Mouse (Mus musculus) lung, postnatal 25 days (tissue): ENCODE data around the gene Cntn5.

Experiments
- DNase-seq: peaks from one replicate; pipeline ENCODE4 v3.0.0; 2022; ENCODE audit warnings: low spot score

The Cntn5 gene

DNA sequence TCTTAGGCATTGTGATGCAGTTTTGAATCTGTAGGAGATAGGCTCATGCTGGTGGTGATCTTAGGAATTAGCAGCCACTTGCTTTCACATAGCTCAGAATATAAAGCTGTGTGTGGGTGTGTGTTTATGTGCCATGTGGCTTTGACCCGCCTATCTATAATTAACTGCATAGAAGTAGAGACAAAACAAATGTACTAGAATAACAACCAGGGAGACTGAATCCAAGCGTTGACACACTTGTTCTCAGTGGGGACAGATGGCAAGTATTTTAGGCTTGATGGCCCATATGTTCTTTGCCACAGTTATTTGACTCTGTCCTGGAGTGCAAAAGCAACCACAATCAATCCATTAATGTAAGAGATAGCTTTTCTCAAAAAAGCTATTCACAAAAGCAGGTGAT is 678.6 kb downstream of the Cntn5 start:
- no peak for DNase-seq

DNA sequence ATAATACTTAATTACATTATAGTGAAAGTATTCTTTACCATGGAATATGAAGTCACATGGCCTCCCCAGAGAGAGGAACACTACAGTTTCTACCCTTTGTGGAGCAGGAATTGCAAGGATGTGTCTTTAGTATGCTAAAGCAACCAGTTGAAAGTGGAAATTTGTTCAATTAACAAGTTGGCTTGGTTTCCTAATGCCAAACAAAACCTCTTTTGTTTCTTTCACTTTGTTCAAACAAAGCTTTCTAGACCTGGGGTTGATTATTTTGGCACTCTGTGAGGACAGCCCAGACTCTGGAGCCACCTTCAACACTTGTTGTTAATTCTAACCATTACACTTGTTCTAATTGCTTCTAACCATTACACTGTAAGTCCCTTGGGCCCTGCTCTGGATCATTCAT is 718.5 kb downstream of the Cntn5 start:
- no peak for DNase-seq

GRCm38 (mm10) chr9:10170526-10170925 is 734.0 kb downstream of the Cntn5 start:
- DNase-seq = no peak

DNA sequence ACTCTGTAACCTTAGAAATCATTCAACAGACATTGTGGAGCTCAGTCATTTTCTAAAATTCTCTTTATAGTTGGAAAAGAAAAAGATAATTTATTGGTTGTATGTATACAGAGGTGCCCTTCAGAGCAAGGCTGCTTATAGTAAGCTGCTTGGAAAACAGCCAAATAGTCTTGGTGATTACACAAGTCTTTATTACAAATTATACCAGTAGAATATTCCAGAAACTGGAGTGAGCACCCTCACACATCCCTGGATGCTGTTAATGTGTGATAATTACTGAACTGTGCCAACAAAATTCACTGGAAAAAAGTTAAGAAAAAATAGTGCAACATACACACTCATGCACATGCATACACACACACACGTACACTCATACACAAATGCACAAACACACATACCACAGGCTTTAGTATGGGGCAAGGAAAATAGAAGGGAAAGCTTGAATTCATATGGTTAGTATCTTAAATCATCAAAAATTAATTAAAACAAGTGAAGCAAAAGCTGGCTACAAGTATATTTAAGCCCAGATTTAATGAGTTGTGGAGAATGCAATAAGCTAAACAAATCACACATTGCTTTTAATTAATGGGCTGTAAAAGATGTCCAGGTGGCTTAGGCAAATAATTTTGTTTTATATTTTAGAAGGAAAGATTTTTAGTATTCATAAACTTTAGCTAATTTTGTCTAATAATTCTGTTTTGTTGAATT is 783.1 kb downstream of the Cntn5 start:
- no peak for DNase-seq

DNA sequence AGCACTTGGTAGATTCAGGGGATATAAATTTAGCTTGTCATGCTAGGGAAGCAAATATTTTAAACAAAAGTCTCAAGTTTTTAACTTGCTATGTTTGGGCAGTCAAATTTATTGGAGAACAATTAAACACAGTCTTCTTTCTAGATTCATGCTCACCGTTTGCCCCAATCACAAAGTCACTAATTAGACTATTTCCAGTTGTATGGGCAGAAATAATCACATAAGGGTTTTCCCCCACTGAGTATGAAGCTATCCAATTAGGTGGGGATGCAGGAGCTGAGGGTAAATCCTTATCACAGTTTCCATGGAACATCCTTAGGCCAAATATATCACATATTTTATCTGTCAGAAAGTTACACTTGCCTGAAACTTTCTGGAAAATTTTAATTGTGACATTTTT is 788.0 kb downstream of the Cntn5 start:
- no peak for DNase-seq

DNA sequence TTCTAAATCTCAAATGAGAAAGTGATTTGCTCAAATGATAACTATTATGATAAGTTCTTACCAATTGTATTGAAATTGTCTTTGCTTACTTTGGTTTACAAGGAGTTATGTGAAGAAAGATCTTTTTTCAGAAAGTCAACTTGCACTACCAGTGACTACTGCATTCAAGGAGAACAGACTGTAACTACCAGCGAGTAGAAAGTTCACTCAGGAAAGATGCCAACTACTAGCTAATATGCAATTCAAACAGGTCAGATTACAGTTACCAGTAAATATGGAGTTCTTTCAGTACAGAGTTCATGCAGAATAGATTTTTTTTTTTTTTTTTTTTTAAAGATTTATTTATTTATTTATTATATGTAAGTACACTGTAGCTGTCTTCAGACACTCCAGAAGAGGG is 795.4 kb downstream of the Cntn5 start:
- no peak for DNase-seq

GRCm38 (mm10) chr9:10107861-10108260 is 796.7 kb downstream of the Cntn5 start:
- DNase-seq = no peak

GRCm38 (mm10) chr9:10101812-10102440 is 802.6 kb downstream of the Cntn5 start:
- DNase-seq = no peak

GRCm38 (mm10) chr9:10076282-10076681 is 828.3 kb downstream of the Cntn5 start:
- no peak for DNase-seq

DNA sequence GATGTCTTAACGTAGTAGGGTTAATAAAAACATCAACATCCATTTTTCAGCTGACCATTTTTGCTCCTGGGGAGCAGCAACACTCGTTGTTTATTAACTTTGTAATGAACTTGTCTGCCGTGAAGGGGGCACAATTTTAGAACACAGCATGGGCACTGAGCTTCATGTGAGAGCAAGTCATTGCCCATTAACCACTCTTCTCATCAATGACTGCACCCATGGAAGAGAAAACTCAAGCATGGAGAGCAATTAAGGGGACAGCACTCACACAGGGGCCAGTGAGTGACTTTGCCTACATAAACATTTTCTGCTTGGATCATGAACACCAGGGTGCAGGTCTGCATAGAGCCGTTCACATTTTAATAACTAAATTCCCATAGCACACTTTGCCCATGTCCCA is 831.2 kb downstream of the Cntn5 start:
- DNase-seq = no peak

DNA sequence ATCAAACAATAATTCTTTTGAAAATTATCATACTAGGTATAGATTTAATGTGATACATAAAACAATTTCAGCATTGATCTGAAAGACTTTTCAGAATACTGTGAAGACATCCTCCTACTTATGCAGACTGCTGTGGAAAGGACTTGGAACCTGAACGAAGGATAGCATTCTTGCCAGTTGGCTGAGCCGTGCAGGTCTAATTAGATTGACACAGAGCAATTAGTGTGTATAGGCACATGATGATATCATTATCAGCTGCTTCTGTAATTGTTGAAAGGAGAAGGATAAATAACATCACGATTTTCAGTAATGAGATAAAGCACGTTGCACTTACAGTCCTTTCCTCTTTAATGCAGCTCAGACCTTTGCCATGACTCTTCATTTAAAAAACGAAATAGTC is 831.7 kb downstream of the Cntn5 start:
- no peak for DNase-seq

GRCm38 (mm10) chr9:10071271-10071670 is 833.3 kb downstream of the Cntn5 start:
- DNase-seq = no peak

GRCm38 (mm10) chr9:10044969-10045789 is 859.4 kb downstream of the Cntn5 start:
- DNase-seq = no peak

DNA sequence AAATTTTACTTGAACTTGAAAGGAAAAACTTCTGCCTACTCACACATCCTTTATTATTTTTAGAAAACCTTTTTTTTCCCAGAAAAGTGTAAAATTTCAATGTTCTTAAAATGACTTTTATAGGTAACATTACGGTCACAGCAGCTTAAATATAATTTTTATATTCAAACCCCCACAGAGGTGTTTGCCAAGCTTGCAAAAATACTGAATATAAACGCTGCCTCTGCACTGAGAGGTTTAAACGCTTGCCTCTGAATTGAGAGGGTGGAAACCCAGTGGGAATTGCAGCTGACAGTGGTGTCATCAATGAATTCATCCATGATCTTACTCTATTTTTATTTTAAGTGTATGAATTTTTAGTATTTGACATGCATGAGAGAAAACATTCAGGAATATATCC is 861.6 kb downstream of the Cntn5 start:
- DNase-seq = no peak

GRCm38 (mm10) chr9:10015129-10015528 is 889.4 kb downstream of the Cntn5 start:
- no peak for DNase-seq

GRCm38 (mm10) chr9:9984028-9984427 is 920.5 kb downstream of the Cntn5 start:
- DNase-seq = no peak

- DNase-seq = no peak
Observed at GRCm38 (mm10) chr9:9983220-9983619, 921.4 kb downstream of the Cntn5 start.

- no peak for DNase-seq
Observed at GRCm38 (mm10) chr9:9965370-9965769, 939.2 kb downstream of the Cntn5 start.

DNA sequence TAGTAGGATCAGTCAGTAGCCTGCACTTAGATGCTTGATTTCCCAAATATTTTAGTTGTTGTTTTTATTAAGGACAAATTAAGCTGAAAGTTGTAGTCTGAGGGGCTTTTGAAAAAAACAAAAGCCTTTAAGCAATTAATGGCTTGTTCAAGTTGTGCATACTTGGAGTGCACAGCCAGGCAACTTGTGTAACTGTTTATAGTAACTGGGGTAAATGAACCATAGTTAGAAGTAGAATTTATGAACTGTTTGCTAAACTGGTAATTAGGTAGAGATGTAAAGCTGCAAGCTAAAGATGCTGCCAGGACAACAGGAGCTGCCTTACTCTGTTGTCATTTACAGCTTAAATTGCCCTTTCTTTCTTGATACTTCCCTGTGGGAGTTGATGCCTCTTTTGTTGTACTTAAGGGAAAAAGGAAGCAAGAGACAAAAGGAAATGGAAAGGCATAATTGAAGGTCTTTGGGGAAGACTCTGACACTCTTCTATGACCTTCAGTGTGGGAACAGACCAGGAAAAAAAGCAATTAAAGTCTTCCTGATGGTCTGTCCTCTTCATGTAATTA is 943.9 kb downstream of the Cntn5 start:
- DNase-seq = no peak

GRCm38 (mm10) chr9:9949346-9949745 is 955.2 kb downstream of the Cntn5 start:
- no peak for DNase-seq

GRCm38 (mm10) chr9:9944872-9945271 is 959.7 kb downstream of the Cntn5 start:
- no peak for DNase-seq
